Mouse (Mus musculus) hematopoietic multipotent progenitor cell, adult 10-12 weeks (in vitro differentiated cells): ENCODE results near the gene Olfr220. TPM values are rescaled to one million over a fixed set of nuclear protein-coding genes. Genes with fewer than 3 reads are reported as not detected.

Source experiments
- polyA plus RNA-seq: library from polyadenylated mRNA; stranded (reverse); fragments of >175 nt; gene quantifications from 2 replicates; pipeline ENCODE4 v1.2.3, GENCODE M21; 2012; ENCODE audit warnings: low replicate concordance

Olfr220 gene
- not detected in 2 replicates for polyA plus RNA-seq

DNA sequence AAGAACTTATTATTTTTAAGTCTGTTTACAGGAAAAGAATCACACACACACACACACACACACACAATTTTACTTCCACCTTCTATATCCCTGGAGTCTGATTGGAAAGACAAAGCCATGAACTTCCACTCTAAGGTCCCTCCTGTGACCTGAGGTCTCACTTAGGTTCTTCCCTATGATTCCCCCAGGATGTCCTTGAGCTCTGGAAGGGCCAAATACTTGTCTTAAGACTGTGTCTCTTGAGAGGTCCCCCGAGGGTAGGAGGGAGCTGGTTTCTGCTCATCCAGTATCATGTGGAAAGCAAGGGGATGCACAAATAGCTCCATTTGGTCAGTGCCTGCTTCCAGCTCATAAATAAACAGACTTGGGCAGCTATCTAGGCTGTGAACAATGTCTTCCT is at the start of gene Olfr220:
Gene Olfr220, plus strand, starts transcription at position 301 of the 400 bp plus-strand sequence.

DNA sequence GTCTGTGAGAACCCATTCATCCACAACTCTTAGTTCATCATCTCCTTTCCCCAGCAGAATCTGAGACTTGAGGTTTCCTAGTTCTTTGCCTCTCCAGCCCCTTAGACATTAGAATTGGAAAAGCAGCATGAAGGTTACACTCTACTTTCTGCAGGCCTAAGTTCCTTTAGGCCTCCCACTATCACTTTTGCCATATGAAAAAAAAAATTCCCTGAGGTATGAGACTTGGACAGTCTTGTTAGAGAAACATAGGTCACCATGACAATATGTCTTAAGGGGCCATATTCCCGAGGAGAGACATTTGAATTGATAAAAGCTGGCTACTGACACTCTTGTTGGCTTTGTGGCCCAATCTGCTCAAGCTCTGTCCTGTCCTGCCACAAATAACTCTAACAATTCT is 18.1 kb upstream of the Olfr220 start, which contains the start of gene Olfr414:
Gene Olfr414, plus strand, starts transcription at position 301 of the 400 bp plus-strand sequence.

Other genes starting within 250 kb of the Olfr220 start
- not detected in 2 replicates for gene Olfr419, start 190.0 kb upstream of the Olfr220 start, polyA plus RNA-seq
- not detected in 2 replicates for gene Mptx1, start 111.6 kb upstream of the Olfr220 start, polyA plus RNA-seq
- not detected in 2 replicates for gene Olfr417, start 77.0 kb upstream of the Olfr220 start, polyA plus RNA-seq
- not detected in 2 replicates for gene Olfr248, start 51.0 kb upstream of the Olfr220 start, polyA plus RNA-seq
- gene Olfr414, start 18.0 kb upstream of the Olfr220 start, polyA plus RNA-seq, result not detected in 2 replicates
- gene Fmn2, start 59.7 kb downstream of the Olfr220 start, polyA plus RNA-seq, result 0.02 and 0.03 TPM in 2 replicates